Mouse (Mus musculus) forebrain, embryonic 11.5 days (tissue): ENCODE results near the gene Pex10. TPM values are rescaled to one million over a fixed set of nuclear protein-coding genes. Genes with fewer than 3 reads are reported as not detected.
A peak's percentile ranks its signal among the peaks of the same experiment; 100 is the strongest.

Source experiments
- ATAC-seq: fragments of 200-750 bp; cut with Nextera tagmentation; replicated peaks from 2 replicates; pipeline ENCODE4 v1.8.0; 2017; ENCODE audit warnings: moderate TSS enrichment; ENCODE audit not compliant: low FRiP score
- DNase-seq: peaks from one replicate; pipeline ENCODE4 v3.0.0-alpha.2; 2017; ENCODE audit warnings: low spot score
- H3K27ac ChIP-seq: fragments of 300-500 bp; sonication (generic); 2 replicates; pipeline ENCODE4 v1.5.1; 2014; ENCODE audit warnings: low read depth, low read length
- H3K27me3 ChIP-seq: fragments of 300-500 bp; sonication (generic); 2 replicates; pipeline ENCODE4 v1.6.1; 2014; ENCODE audit warnings: mild to moderate bottlenecking, low read length, mixed read lengths; ENCODE audit not compliant: control insufficient read depth, insufficient read depth
- H3K36me3 ChIP-seq: fragments of 300-500 bp; sonication (generic); 2 replicates; pipeline ENCODE4 v1.6.1; 2014; ENCODE audit warnings: mild to moderate bottlenecking, low read length, moderate library complexity, mixed read lengths; ENCODE audit not compliant: control insufficient read depth, insufficient read depth
- H3K4me1 ChIP-seq: fragments of 300-500 bp; sonication (generic); replicated peaks from 2 replicates; pipeline ENCODE4 v1.6.1; 2014; ENCODE audit warnings: low read length, mixed read lengths; ENCODE audit not compliant: control insufficient read depth, insufficient read depth
- H3K4me2 ChIP-seq: fragments of 300-500 bp; sonication (generic); 2 replicates; pipeline ENCODE4 v1.6.1; 2014; ENCODE audit warnings: low read depth, mild to moderate bottlenecking, low read length, moderate library complexity, mixed read lengths; ENCODE audit not compliant: severe bottlenecking
- H3K4me3 ChIP-seq: fragments of 300-500 bp; sonication (generic); 2 replicates; pipeline ENCODE4 v1.5.1; 2014; ENCODE audit warnings: low read depth, low read length
- H3K9ac ChIP-seq: fragments of 300-500 bp; sonication (generic); 2 replicates; pipeline ENCODE4 v1.6.1; 2014; ENCODE audit warnings: low read length
- H3K9me3 ChIP-seq: fragments of 300-500 bp; sonication (generic); 2 replicates; pipeline ENCODE4 v1.6.1; 2016; ENCODE audit warnings: low read length, mixed read lengths; ENCODE audit not compliant: control insufficient read depth
- WGBS: fragments of 180-500 bp; shearing (Covaris S2); extraction: QIAGEN DNeasy Blood & Tissue Kit; methylation state at CpG from one replicate; pipeline ENCODE4 v1.1.7; 2014; 5-methylcytosine and 5-hydroxymethylcytosine counted together
- polyA plus RNA-seq: library from polyadenylated mRNA; unstranded; fragments of >200 nt; fragmentation: Nextera tagmentation; extraction: Ambion mirVana; gene quantifications from 2 replicates; pipeline ENCODE4 v1.2.1, GENCODE M21; 2014

Pex10 gene
- polyA plus RNA-seq, 1 experiment from 2014 or later, result 7.2 TPM

- no peaks in the 10 kb centered on the region for H3K36me3 ChIP-seq
- DNase-seq (no peak), ATAC-seq (no peak)
- no peaks in the 10 kb centered on the region for H3K9me3 ChIP-seq
- no peak overlapping the region for H3K4me2 ChIP-seq
- peaks cover 5% of the 10 kb centered on the region; the same call in 1 of the 2 replicates for H3K4me1 ChIP-seq
- WGBS, result 93% methylated on average over 13 of the region's 13 CpGs
- H3K27ac ChIP-seq, result no peak overlapping the region
- H3K27me3 ChIP-seq, result no peaks in the 10 kb centered on the region
- no peak overlapping the region for H3K4me3 ChIP-seq
- no peak overlapping the region for H3K9ac ChIP-seq
Measured at GRCm38 (mm10) chr4:155090688-155091449, 24.1 kb downstream of the Pex10 start.

- DNase-seq, result peak; percentile 51
- Histone ChIP-seq H3K27me3 (no peaks in the 10 kb centered on the region), H3K4me3 (no peak overlapping the region), H3K4me1 (no peaks in the 10 kb centered on the region; the same call in 1 of the 2 replicates), H3K9me3 (no peaks in the 10 kb centered on the region), H3K27ac (no peak overlapping the region), H3K9ac (no peak overlapping the region), H3K36me3 (no peaks in the 10 kb centered on the region), H3K4me2 (no peak overlapping the region)
- no peak for ATAC-seq
- 94% methylated on average over 19 of the region's 19 CpGs for WGBS
Measured at GRCm38 (mm10) chr4:155092718-155093430, 26.1 kb downstream of the Pex10 start.

- Histone ChIP-seq H3K9me3 (no peaks in the 10 kb centered on the region), H3K4me1 (no peaks in the 10 kb centered on the region; the same call in 1 of the 2 replicates), H3K4me2 (no peak overlapping the region), H3K27ac (no peak overlapping the region), H3K9ac (no peak overlapping the region), H3K36me3 (no peaks in the 10 kb centered on the region), H3K4me3 (no peak overlapping the region), H3K27me3 (no peaks in the 10 kb centered on the region)
- DNase-seq, result no peak
- 83% methylated on average over 7 of the region's 7 CpGs for WGBS
- no peak for ATAC-seq
Measured at GRCm38 (mm10) chr4:155093431-155094149, 26.8 kb downstream of the Pex10 start.

- Histone ChIP-seq H3K9me3 (no peaks in the 10 kb centered on the region), H3K27ac (no peak overlapping the region), H3K4me1 (no peaks in the 10 kb centered on the region; the same call in 1 of the 2 replicates), H3K4me2 (no peak overlapping the region), H3K36me3 (no peaks in the 10 kb centered on the region), H3K27me3 (no peaks in the 10 kb centered on the region), H3K9ac (no peak overlapping the region), H3K4me3 (no peak overlapping the region)
- DNase-seq (peak; percentile 80), ATAC-seq (peak; percentile 31; the same call in 1 of the 2 replicates)
- WGBS, result 78% methylated on average over 3 of the region's 3 CpGs
Measured at GRCm38 (mm10) chr4:155094565-155094964, 27.7 kb downstream of the Pex10 start.

GRCm38 (mm10) chr4:155095238-155095900 lies 28.6 kb downstream of the Pex10 start:
- DNase-seq, result peak; percentile 92
- no peak overlapping the region for H3K4me3 ChIP-seq
- WGBS, result 29% methylated on average over 8 of the region's 8 CpGs
- H3K4me2 ChIP-seq, result no peak overlapping the region
- H3K36me3 ChIP-seq, result no peaks in the 10 kb centered on the region
- no peak overlapping the region for H3K27ac ChIP-seq
- H3K4me1 ChIP-seq, result no peaks in the 10 kb centered on the region; the same call in 1 of the 2 replicates
- H3K9ac ChIP-seq, result peak overlapping the region; percentile 31; the same call in 1 of the 2 replicates
- H3K9me3 ChIP-seq, result no peaks in the 10 kb centered on the region
- ATAC-seq, result peak; percentile 87
- H3K27me3 ChIP-seq, result no peaks in the 10 kb centered on the region

- H3K27me3 ChIP-seq, result no peaks in the 10 kb centered on the region
- H3K36me3 ChIP-seq, result no peaks in the 10 kb centered on the region
- ATAC-seq (no peak), DNase-seq (no peak)
- no peak overlapping the region for H3K27ac ChIP-seq
- no peak overlapping the region for H3K4me3 ChIP-seq
- no peaks in the 10 kb centered on the region for H3K9me3 ChIP-seq
- H3K9ac ChIP-seq, result no peak overlapping the region; the same call in 1 of the 2 replicates
- H3K4me1 ChIP-seq, result peaks cover 4% of the 10 kb centered on the region; the same call in 1 of the 2 replicates
- WGBS, result 91% methylated on average over 8 of the region's 8 CpGs
- H3K4me2 ChIP-seq, result no peak overlapping the region
Measured at GRCm38 (mm10) chr4:155095967-155096366, 29.2 kb downstream of the Pex10 start.

- Histone ChIP-seq H3K9me3 (no peaks in the 10 kb centered on the region), H3K27me3 (no peaks in the 10 kb centered on the region), H3K4me2 (no peak overlapping the region), H3K27ac (no peak overlapping the region), H3K9ac (no peak overlapping the region), H3K4me3 (no peak overlapping the region), H3K4me1 (peaks cover 5% of the 10 kb centered on the region; the same call in 1 of the 2 replicates), H3K36me3 (no peaks in the 10 kb centered on the region)
- WGBS, result 85% methylated on average over 6 of the region's 6 CpGs
- DNase-seq (no peak), ATAC-seq (no peak)
Measured at GRCm38 (mm10) chr4:155097452-155097851, 30.6 kb downstream of the Pex10 start.

- peaks cover 5% of the 10 kb centered on the region; the same call in 1 of the 2 replicates for H3K4me1 ChIP-seq
- ATAC-seq, result no peak
- WGBS, result 87% methylated on average over 4 of the region's 4 CpGs
- H3K27ac ChIP-seq, result no peak overlapping the region
- H3K4me3 ChIP-seq, result no peak overlapping the region
- H3K9me3 ChIP-seq, result no peaks in the 10 kb centered on the region
- no peak overlapping the region for H3K4me2 ChIP-seq
- H3K27me3 ChIP-seq, result no peaks in the 10 kb centered on the region
- no peaks in the 10 kb centered on the region for H3K36me3 ChIP-seq
- no peak overlapping the region for H3K9ac ChIP-seq
- no peak for DNase-seq
Measured at GRCm38 (mm10) chr4:155098572-155098971, 31.8 kb downstream of the Pex10 start.
